Comparison of ENCODE assay signal across 14 mouse cellular contexts in genomic region chr8:119916237-119916892, GRCm38 (mm10). TPM values are rescaled to one million over a fixed set of nuclear protein-coding genes. Genes with fewer than 3 reads are reported as not detected.
DNase-seq lines count a peak whose midpoint lies in the region; ATAC-seq lines count a peak whose summit lies in the region.
"Had no signal": no experiment of that assay in that cellular context is flagged by ENCODE, and none has a peak within 500 bp of the region (broad histone marks: within the 10 kb centered on the region; RNA-seq: fewer than 3 reads in every experiment).

No protein-coding gene starts in this region.

- H3K27ac ChIP-seq in heart, embryonic 11.5 days (ENCODE audit: low read depth, low read length), result peak overlapping the region; percentile 77; the same call in 1 of the 2 replicates
- 0 out of 2 replicates have a peak overlapping the region, but pooled peaks have one; percentile 3 for H3K27ac ChIP-seq in midbrain, embryonic 12.5 days (replicated peaks)
- H3K27ac ChIP-seq in midbrain, embryonic 16.5 days (ENCODE audit: low read length), result no peak overlapping the region
- no peak overlapping the region for H3K27ac ChIP-seq in embryonic facial prominence, embryonic 13.5 days
- H3K27ac ChIP-seq: layer of hippocampus, adult 2 months; midbrain, embryonic 15.5 days; neural tube, embryonic 13.5 days had no signal

- ATAC-seq in heart, embryonic 11.5 days (replicated peaks; ENCODE audit: insufficient number of reproducible peaks, low FRiP score, low TSS enrichment), result no peak
- ATAC-seq in midbrain, embryonic 12.5 days (ENCODE audit: low FRiP score, low read depth), result no peak
- no peak for ATAC-seq in midbrain, embryonic 16.5 days
- ATAC-seq in embryonic facial prominence, embryonic 13.5 days (ENCODE audit: insufficient number of reproducible peaks, insufficient read depth, low FRiP score, low TSS enrichment, low read depth), result no peak
- ATAC-seq: CD4-positive, CD25-positive, alpha-beta regulatory T cell, adult 4 months; midbrain, embryonic 15.5 days had no signal

- H3K27me3 ChIP-seq in heart, embryonic 11.5 days (ENCODE audit: control insufficient read depth, insufficient read depth, low read length), result no peaks in the 10 kb centered on the region
- no peaks in the 10 kb centered on the region for H3K27me3 ChIP-seq in midbrain, embryonic 12.5 days
- H3K27me3 ChIP-seq in midbrain, embryonic 16.5 days (ENCODE audit: control insufficient read depth, insufficient read depth, low read depth, low read length), result no peaks in the 10 kb centered on the region
- H3K27me3 ChIP-seq in embryonic facial prominence, embryonic 13.5 days, result no peaks in the 10 kb centered on the region
- H3K27me3 ChIP-seq: midbrain, embryonic 15.5 days; neural tube, embryonic 13.5 days had no signal

- H3K4me2 ChIP-seq in heart, embryonic 11.5 days, result peak overlapping the region; percentile 44
- H3K4me2 ChIP-seq in midbrain, embryonic 12.5 days (replicated peaks), result no peak overlapping the region
- no peak overlapping the region for H3K4me2 ChIP-seq in midbrain, embryonic 16.5 days (ENCODE audit: low read length)
- no peak overlapping the region for H3K4me2 ChIP-seq in embryonic facial prominence, embryonic 13.5 days
- H3K4me2 ChIP-seq: midbrain, embryonic 15.5 days; neural tube, embryonic 13.5 days had no signal

- no peaks in the 10 kb centered on the region for H3K9me3 ChIP-seq in heart, embryonic 11.5 days (replicated peaks; ENCODE audit: control insufficient read depth, low read length)
- no peaks in the 10 kb centered on the region for H3K9me3 ChIP-seq in midbrain, embryonic 12.5 days
- no peaks in the 10 kb centered on the region for H3K9me3 ChIP-seq in midbrain, embryonic 16.5 days (replicated peaks; ENCODE audit: control insufficient read depth, low read length, poor library complexity, severe bottlenecking)
- H3K9me3 ChIP-seq in embryonic facial prominence, embryonic 13.5 days, result no peaks in the 10 kb centered on the region
- H3K9me3 ChIP-seq: midbrain, embryonic 15.5 days; neural tube, embryonic 13.5 days had no signal

- intact Hi-C loops in heart, postnatal 14 days (cut with DNase I), result no loop called here

- H3K4me3 ChIP-seq in heart, embryonic 11.5 days (ENCODE audit: low read depth, low read length), result no peak overlapping the region
- H3K4me3 ChIP-seq in midbrain, embryonic 12.5 days, result no peak overlapping the region
- H3K4me3 ChIP-seq in midbrain, embryonic 16.5 days (ENCODE audit: low read depth, low read length), result no peak overlapping the region
- H3K4me3 ChIP-seq in embryonic facial prominence, embryonic 13.5 days, result no peak overlapping the region
- H3K4me3 ChIP-seq: layer of hippocampus, adult 2 months; midbrain, embryonic 15.5 days; neural tube, embryonic 13.5 days had no signal

- no peaks in the 10 kb centered on the region for H3K36me3 ChIP-seq in heart, embryonic 11.5 days (ENCODE audit: control insufficient read depth, insufficient read depth, low read length)
- peaks cover 11% of the 10 kb centered on the region; the same call in 1 of the 2 replicates for H3K36me3 ChIP-seq in midbrain, embryonic 12.5 days
- H3K36me3 ChIP-seq in midbrain, embryonic 16.5 days (ENCODE audit: control insufficient read depth, insufficient read depth, low read length), result no peaks in the 10 kb centered on the region
- peaks cover 4% of the 10 kb centered on the region; the same call in 1 of the 2 replicates for H3K36me3 ChIP-seq in embryonic facial prominence, embryonic 13.5 days
- H3K36me3 ChIP-seq: midbrain, embryonic 15.5 days had no signal

- WGBS in heart, embryonic 11.5 days (ENCODE audit: insufficient replicate concordance), result 62% methylated on average over 16 of the region's 16 CpGs
- 88% methylated on average over 16 of the region's 16 CpGs for WGBS in midbrain, embryonic 12.5 days
- WGBS in midbrain, embryonic 16.5 days, result 81% methylated on average over 16 of the region's 16 CpGs
- 73% methylated on average over 16 of the region's 16 CpGs for WGBS in embryonic facial prominence, embryonic 13.5 days

- no peak overlapping the region for H3K9ac ChIP-seq in heart, embryonic 11.5 days (ENCODE audit: low read depth, low read length)
- no peak overlapping the region for H3K9ac ChIP-seq in midbrain, embryonic 12.5 days (replicated peaks)
- H3K9ac ChIP-seq in midbrain, embryonic 16.5 days (ENCODE audit: low read depth, low read length), result no peak overlapping the region
- 0 out of 2 replicates have a peak overlapping the region, but pooled peaks have one; percentile 28 for H3K9ac ChIP-seq in embryonic facial prominence, embryonic 13.5 days
- H3K9ac ChIP-seq: midbrain, embryonic 15.5 days; neural tube, embryonic 13.5 days had no signal

- H3K4me1 ChIP-seq in heart, embryonic 11.5 days (ENCODE audit: control insufficient read depth, insufficient read depth, low read length), result peaks cover 52% of the 10 kb centered on the region
- H3K4me1 ChIP-seq in midbrain, embryonic 12.5 days, result peaks cover 50% of the 10 kb centered on the region
- H3K4me1 ChIP-seq in midbrain, embryonic 16.5 days (ENCODE audit: control insufficient read depth, insufficient read depth, low read length), result peaks cover 35% of the 10 kb centered on the region
- peaks cover 53% of the 10 kb centered on the region for H3K4me1 ChIP-seq in embryonic facial prominence, embryonic 13.5 days

- no peak for DNase-seq in heart, postnatal 14 days
- no peak for DNase-seq in thymus, postnatal 36 days
- DNase-seq in MN1 (ENCODE audit: low spot score), result no peak
- DNase-seq: kidney, adult 8-10 months; lung, postnatal 10 days; thymus, postnatal 4 days had no signal

RNA-seq across cellular contexts. Expression of gene Gm20388, which starts 5.7 kb away (rescaled TPM):
- 6.4 TPM in 1 of 2 replicates, not detected in the other for polyA plus RNA-seq in heart, embryonic 11.5 days (2014; fragmentation: Nextera tagmentation; extraction: Ambion mirVana)
- under 1 TPM in 1 of 2 experiments, not detected in 1; 0.24 TPM for total RNA-seq in heart, postnatal 14 days (2021)
- 1.2 TPM in 1 of 2 replicates, not detected in the other for polyA plus RNA-seq in midbrain, embryonic 12.5 days (2016; fragmentation: Nextera tagmentation; extraction: Ambion mirVana)
- 6.4 and 7.5 TPM in 2 replicates for polyA plus RNA-seq in midbrain, embryonic 16.5 days (2015; fragmentation: Nextera tagmentation; extraction: Ambion mirVana)
- 7.1 TPM in 1 of 2 replicates, not detected in the other for polyA plus RNA-seq in embryonic facial prominence, embryonic 13.5 days (2015; fragmentation: Nextera tagmentation; extraction: Ambion mirVana)

RNA-seq across cellular contexts. Expression of gene Usp10, which starts 6.2 kb away (rescaled TPM):
- polyA plus RNA-seq in heart, embryonic 11.5 days (2014; fragmentation: Nextera tagmentation; extraction: Ambion mirVana), result 99.2 and 104 TPM in 2 replicates
- 10 to 100 TPM; 48.1 to 49.2 TPM for total RNA-seq in heart, postnatal 14 days (2021)
- 147 and 149 TPM in 2 replicates for polyA plus RNA-seq in midbrain, embryonic 12.5 days (2016; fragmentation: Nextera tagmentation; extraction: Ambion mirVana)
- 139 and 140 TPM in 2 replicates for polyA plus RNA-seq in midbrain, embryonic 16.5 days (2015; fragmentation: Nextera tagmentation; extraction: Ambion mirVana)
- 127 and 144 TPM in 2 replicates for polyA plus RNA-seq in embryonic facial prominence, embryonic 13.5 days (2015; fragmentation: Nextera tagmentation; extraction: Ambion mirVana)

RNA-seq across cellular contexts. Expression of gene Klhl36, which starts 54.3 kb away (rescaled TPM):
- polyA plus RNA-seq in heart, embryonic 11.5 days (2014; fragmentation: Nextera tagmentation; extraction: Ambion mirVana), result 8.6 and 8.9 TPM in 2 replicates
- total RNA-seq in heart, postnatal 14 days (2021), result 1 to 10 TPM; 3.7 TPM
- polyA plus RNA-seq in midbrain, embryonic 12.5 days (2016; fragmentation: Nextera tagmentation; extraction: Ambion mirVana), result 13.1 and 14.7 TPM in 2 replicates
- polyA plus RNA-seq in midbrain, embryonic 16.5 days (2015; fragmentation: Nextera tagmentation; extraction: Ambion mirVana), result 16.6 and 18.5 TPM in 2 replicates
- polyA plus RNA-seq in embryonic facial prominence, embryonic 13.5 days (2015; fragmentation: Nextera tagmentation; extraction: Ambion mirVana), result 8.4 and 11.6 TPM in 2 replicates

Comparison
In these comparisons a context has a peak if more than half of its experiments do, and no peak if none do; other contexts are left out.
1. H3K27ac ChIP-seq: peak in heart, embryonic 11.5 days (single experiment) and midbrain, embryonic 12.5 days (single experiment); none in midbrain, embryonic 16.5 days (single experiment) and embryonic facial prominence, embryonic 13.5 days (single experiment).